Mouse (Mus musculus): ENCODE results near the gene Tns1. TPM values are rescaled to one million over a fixed set of nuclear protein-coding genes. Genes with fewer than 3 reads are reported as not detected.

Tns1 gene
- polyA plus RNA-seq, 1 experiment from 2014 or later = 28.8 TPM

GRCm38 (mm10) chr1:74068366-74069084 lies 55.7 kb downstream of the Tns1 start:
- Histone ChIP-seq H3K27me3 (ENCODE audit: control insufficient read depth, insufficient read depth, low read length) (no peaks in the 10 kb centered on the region), H3K4me2 (replicated peaks; ENCODE audit: low read depth) (peak overlapping the region; percentile 92), H3K36me3 (ENCODE audit: control insufficient read depth, insufficient read depth, low read length) (no peaks in the 10 kb centered on the region), H3K4me1 (replicated peaks; ENCODE audit: control insufficient read depth, insufficient read depth) (peaks cover 12% of the 10 kb centered on the region; the same call in 1 of the 2 replicates), H3K27ac (replicated peaks) (peak overlapping the region; percentile 61; the same call in 1 of the 2 replicates), H3K9me3 (ENCODE audit: control insufficient read depth, low read length) (no peaks in the 10 kb centered on the region), H3K4me3 (ENCODE audit: low read depth, low read length) (peak overlapping the region; percentile 51), H3K9ac (ENCODE audit: low read length) (peak overlapping the region; percentile 76)
- ATAC-seq (ENCODE audit: low FRiP score, low TSS enrichment) = peak; percentile 50
- WGBS = 4% methylated on average over 37 of the region's 41 CpGs
- TF ChIP-seq CTCF (IDR thresholded peaks at IDR 0.05; ENCODE audit: low read depth) (no peak), EP300 (optimal IDR thresholded peaks at IDR 0.05) (no peak)
- peak; percentile 57 for DNase-seq (ENCODE audit: low spot score)

DNA sequence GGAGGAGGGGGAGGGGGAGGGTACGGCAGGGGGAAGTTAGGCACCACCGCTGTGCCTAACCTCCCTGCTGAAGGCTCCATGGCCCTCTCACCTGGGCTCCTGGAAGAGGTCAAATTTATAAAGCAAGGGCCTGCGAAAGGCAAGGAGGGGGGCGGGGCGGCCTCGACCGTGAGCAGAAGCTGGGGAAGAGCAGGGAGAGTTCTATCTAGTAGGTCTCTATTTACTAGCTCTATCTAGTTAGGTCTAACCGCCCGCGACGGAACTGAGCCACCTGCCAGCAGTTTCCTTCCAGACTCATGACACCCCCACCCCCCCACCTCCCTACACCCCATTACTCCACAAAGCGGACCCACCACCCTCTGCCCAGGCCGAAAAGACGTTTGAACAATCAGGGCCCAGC lies 56.4 kb downstream of the Tns1 start:
- Histone ChIP-seq H3K27ac (replicated peaks) (no peak overlapping the region), H3K4me2 (replicated peaks; ENCODE audit: low read depth) (peak overlapping the region; percentile 92), H3K36me3 (ENCODE audit: control insufficient read depth, insufficient read depth, low read length) (no peaks in the 10 kb centered on the region), H3K9me3 (ENCODE audit: control insufficient read depth, low read length) (no peaks in the 10 kb centered on the region), H3K4me1 (replicated peaks; ENCODE audit: control insufficient read depth, insufficient read depth) (peaks cover 12% of the 10 kb centered on the region; the same call in 1 of the 2 replicates), H3K9ac (ENCODE audit: low read length) (peak overlapping the region; percentile 76), H3K27me3 (ENCODE audit: control insufficient read depth, insufficient read depth, low read length) (no peaks in the 10 kb centered on the region), H3K4me3 (ENCODE audit: low read depth, low read length) (peak overlapping the region; percentile 51)
- TF ChIP-seq CTCF (IDR thresholded peaks at IDR 0.05; ENCODE audit: low read depth) (no peak), EP300 (optimal IDR thresholded peaks at IDR 0.05) (no peak)
- DNase-seq (ENCODE audit: low spot score) = no peak
- WGBS = 27% methylated on average over 14 of the region's 14 CpGs
- ATAC-seq (ENCODE audit: low FRiP score, low TSS enrichment) = no peak

DNA sequence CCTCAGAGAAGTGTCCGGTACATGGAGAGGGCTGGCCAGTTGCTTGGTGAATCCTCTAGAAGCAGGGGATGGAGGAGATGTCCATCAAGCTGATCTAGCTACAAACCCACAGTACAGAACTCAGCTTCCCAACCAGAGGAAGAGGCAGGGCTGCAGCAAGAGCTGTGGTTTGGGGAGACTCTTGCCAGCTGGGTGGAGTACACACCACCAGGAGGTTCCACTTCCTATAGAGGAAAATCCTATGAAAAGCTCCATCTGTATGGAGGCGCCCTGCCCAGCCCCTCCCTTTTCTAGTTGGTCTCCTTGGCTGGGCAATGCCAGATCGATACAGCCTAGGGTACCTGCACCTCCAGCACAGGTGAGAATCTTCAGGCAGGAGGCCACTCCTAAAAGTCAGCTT lies 57.7 kb downstream of the Tns1 start:
- no peak for ATAC-seq (ENCODE audit: low FRiP score, low TSS enrichment)
- DNase-seq (ENCODE audit: low spot score) = no peak
- TF ChIP-seq EP300 (optimal IDR thresholded peaks at IDR 0.05) (no peak), CTCF (IDR thresholded peaks at IDR 0.05; ENCODE audit: low read depth) (no peak)
- 62% methylated on average over 3 of the region's 3 CpGs for WGBS
- Histone ChIP-seq H3K27ac (replicated peaks) (no peak overlapping the region; the same call in 1 of the 2 replicates), H3K4me1 (replicated peaks; ENCODE audit: control insufficient read depth, insufficient read depth) (peaks cover 12% of the 10 kb centered on the region; the same call in 1 of the 2 replicates), H3K4me2 (replicated peaks; ENCODE audit: low read depth) (no peak overlapping the region), H3K27me3 (ENCODE audit: control insufficient read depth, insufficient read depth, low read length) (no peaks in the 10 kb centered on the region), H3K4me3 (ENCODE audit: low read depth, low read length) (no peak overlapping the region), H3K36me3 (ENCODE audit: control insufficient read depth, insufficient read depth, low read length) (no peaks in the 10 kb centered on the region), H3K9ac (ENCODE audit: low read length) (peak overlapping the region; percentile 13; the same call in 1 of the 2 replicates), H3K9me3 (ENCODE audit: control insufficient read depth, low read length) (no peaks in the 10 kb centered on the region)

DNA sequence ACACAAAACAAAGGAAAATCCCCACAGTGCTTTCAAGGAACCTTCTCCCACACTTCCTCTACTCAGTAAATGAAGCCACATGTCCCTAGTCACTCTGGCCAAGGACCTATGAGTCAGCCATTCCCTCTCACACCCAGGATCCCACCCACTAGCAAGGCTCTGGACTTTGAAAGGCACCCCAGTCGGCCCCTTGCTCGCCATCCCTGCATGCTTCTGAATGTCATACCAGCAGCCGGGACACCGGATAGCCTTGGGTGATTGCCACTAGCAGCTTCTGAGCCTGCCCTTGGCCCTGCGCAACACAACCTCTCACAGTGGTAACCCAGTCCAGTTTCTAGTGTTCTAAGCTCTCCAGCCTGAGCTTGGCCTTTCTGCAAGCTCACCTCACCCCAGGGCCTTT lies 58.2 kb downstream of the Tns1 start:
- no peak overlapping the region for H3K4me3 ChIP-seq (ENCODE audit: low read depth, low read length)
- no peak for ATAC-seq (ENCODE audit: low FRiP score, low TSS enrichment)
- H3K27me3 ChIP-seq (ENCODE audit: control insufficient read depth, insufficient read depth, low read length) = no peaks in the 10 kb centered on the region
- WGBS = 73% methylated on average over 5 of the region's 5 CpGs
- no peak for TF ChIP-seq CTCF (IDR thresholded peaks at IDR 0.05; ENCODE audit: low read depth)
- TF ChIP-seq EP300 (optimal IDR thresholded peaks at IDR 0.05) = no peak
- H3K4me2 ChIP-seq (replicated peaks; ENCODE audit: low read depth) = no peak overlapping the region
- no peak overlapping the region; the same call in 1 of the 2 replicates for H3K27ac ChIP-seq (replicated peaks)
- no peaks in the 10 kb centered on the region for H3K36me3 ChIP-seq (ENCODE audit: control insufficient read depth, insufficient read depth, low read length)
- no peaks in the 10 kb centered on the region for H3K9me3 ChIP-seq (ENCODE audit: control insufficient read depth, low read length)
- no peak for DNase-seq (ENCODE audit: low spot score)
- 0 out of 2 replicates have a peak overlapping the region, but pooled peaks have one; percentile 13 for H3K9ac ChIP-seq (ENCODE audit: low read length)
- H3K4me1 ChIP-seq (replicated peaks; ENCODE audit: control insufficient read depth, insufficient read depth) = peaks cover 12% of the 10 kb centered on the region; the same call in 1 of the 2 replicates

DNA sequence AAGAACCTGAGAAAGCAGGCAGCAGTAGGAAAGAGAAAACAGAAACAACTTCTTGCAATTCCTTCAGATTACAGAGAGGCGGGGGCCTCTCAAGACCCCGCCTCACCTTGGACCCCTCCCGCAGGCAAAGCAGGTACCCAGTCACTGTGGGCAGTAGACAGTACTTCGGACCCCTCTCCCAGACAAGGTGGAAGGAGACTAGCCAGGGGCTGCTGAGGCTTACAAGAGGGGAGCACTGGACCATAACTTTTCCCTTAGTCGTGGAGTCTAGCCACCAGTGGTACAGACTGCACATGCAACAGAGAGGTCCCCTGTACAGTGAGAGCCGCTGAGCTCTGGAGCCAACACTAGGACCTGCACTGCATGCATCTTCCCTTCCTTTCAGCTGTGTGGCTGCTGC lies 64.2 kb downstream of the Tns1 start:
- WGBS = 76% methylated on average over 6 of the region's 6 CpGs
- no peak for ATAC-seq (ENCODE audit: low FRiP score, low TSS enrichment)
- Histone ChIP-seq H3K27ac (replicated peaks) (no peak overlapping the region), H3K4me3 (ENCODE audit: low read depth, low read length) (no peak overlapping the region), H3K4me2 (replicated peaks; ENCODE audit: low read depth) (no peak overlapping the region), H3K36me3 (ENCODE audit: control insufficient read depth, insufficient read depth, low read length) (no peaks in the 10 kb centered on the region), H3K9me3 (ENCODE audit: control insufficient read depth, low read length) (no peaks in the 10 kb centered on the region), H3K9ac (ENCODE audit: low read length) (no peak overlapping the region), H3K4me1 (replicated peaks; ENCODE audit: control insufficient read depth, insufficient read depth) (no peaks in the 10 kb centered on the region), H3K27me3 (ENCODE audit: control insufficient read depth, insufficient read depth, low read length) (no peaks in the 10 kb centered on the region)
- TF ChIP-seq EP300 (optimal IDR thresholded peaks at IDR 0.05) (no peak), CTCF (IDR thresholded peaks at IDR 0.05; ENCODE audit: low read depth) (no peak)
- no peak for DNase-seq (ENCODE audit: low spot score)

DNA sequence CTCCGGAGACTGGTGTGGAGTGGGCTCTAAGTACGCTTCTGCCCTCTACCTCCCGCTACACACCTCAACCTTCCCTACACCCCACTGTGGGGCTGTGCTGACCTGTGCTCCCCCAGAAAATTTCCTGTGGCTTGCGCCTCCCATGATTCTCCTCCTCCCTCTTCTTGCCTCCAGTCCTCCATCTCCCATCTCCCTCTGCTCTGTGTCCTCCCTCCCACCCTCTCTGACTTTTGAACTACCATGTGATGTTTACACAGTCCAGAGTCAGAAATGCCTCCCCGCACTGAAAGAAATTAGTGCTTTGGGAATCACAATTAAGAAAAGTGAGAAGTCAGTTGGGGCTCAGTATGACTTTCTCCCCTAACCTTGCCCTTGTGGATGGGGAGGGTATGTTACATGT lies 64.7 kb downstream of the Tns1 start:
- Histone ChIP-seq H3K4me1 (replicated peaks; ENCODE audit: control insufficient read depth, insufficient read depth) (no peaks in the 10 kb centered on the region), H3K27me3 (ENCODE audit: control insufficient read depth, insufficient read depth, low read length) (no peaks in the 10 kb centered on the region), H3K4me2 (replicated peaks; ENCODE audit: low read depth) (no peak overlapping the region), H3K27ac (replicated peaks) (no peak overlapping the region), H3K4me3 (ENCODE audit: low read depth, low read length) (no peak overlapping the region), H3K36me3 (ENCODE audit: control insufficient read depth, insufficient read depth, low read length) (no peaks in the 10 kb centered on the region), H3K9ac (ENCODE audit: low read length) (no peak overlapping the region), H3K9me3 (ENCODE audit: control insufficient read depth, low read length) (no peaks in the 10 kb centered on the region)
- 80% methylated on average over 5 of the region's 5 CpGs for WGBS
- peak; percentile 35; the same call in 1 of the 2 replicates for ATAC-seq (ENCODE audit: low FRiP score, low TSS enrichment)
- DNase-seq (ENCODE audit: low spot score) = no peak
- TF ChIP-seq CTCF (IDR thresholded peaks at IDR 0.05; ENCODE audit: low read depth) = no peak
- TF ChIP-seq EP300 (optimal IDR thresholded peaks at IDR 0.05) = no peak
